Mouse (Mus musculus) hindbrain, embryonic 16.5 days (tissue): ENCODE data around the gene Krtap8-1. TPM values are rescaled to one million over a fixed set of nuclear protein-coding genes. Genes with fewer than 3 reads are reported as not detected.

Source experiments
- ATAC-seq: fragments of 200-750 bp; cut with Nextera tagmentation; 2 replicates; pipeline ENCODE4 v1.8.0; 2017; ENCODE audit warnings: moderate TSS enrichment, moderate library complexity
- H3K27ac ChIP-seq: fragments of 300-500 bp; sonication (generic); 2 replicates; pipeline ENCODE4 v1.5.1; 2014; ENCODE audit warnings: low read depth, mild to moderate bottlenecking, control low read depth, low read length, moderate library complexity
- H3K27me3 ChIP-seq: fragments of 300-500 bp; sonication (generic); replicated peaks from 2 replicates; pipeline ENCODE4 v1.6.1; 2014; ENCODE audit warnings: low read length; ENCODE audit not compliant: control insufficient read depth, insufficient read depth
- H3K36me3 ChIP-seq: fragments of 300-500 bp; sonication (generic); 2 replicates; pipeline ENCODE4 v1.6.1; 2014; ENCODE audit warnings: mild to moderate bottlenecking, low read length, moderate library complexity, mixed read lengths; ENCODE audit not compliant: control insufficient read depth, insufficient read depth
- H3K4me1 ChIP-seq: fragments of 300-500 bp; sonication (generic); 2 replicates; pipeline ENCODE4 v1.6.1; 2014; ENCODE audit warnings: low read depth, low read length; ENCODE audit not compliant: control insufficient read depth, insufficient read depth
- H3K4me2 ChIP-seq: fragments of 300-500 bp; sonication (generic); 2 replicates; pipeline ENCODE4 v1.6.1; 2014; ENCODE audit warnings: mild to moderate bottlenecking, low read length, control low read depth, moderate library complexity
- H3K4me3 ChIP-seq: fragments of 300-500 bp; sonication (generic); 2 replicates; pipeline ENCODE4 v1.5.1; 2014; ENCODE audit warnings: mild to moderate bottlenecking, low read length, control low read depth, moderate library complexity
- H3K9ac ChIP-seq: fragments of 300-500 bp; sonication (generic); 2 replicates; pipeline ENCODE4 v1.6.1; 2014; ENCODE audit warnings: low read depth, mild to moderate bottlenecking, control low read depth, low read length, moderate library complexity
- H3K9me3 ChIP-seq: fragments of 300-500 bp; sonication (generic); 2 replicates; pipeline ENCODE4 v1.6.1; 2014; ENCODE audit warnings: mild to moderate bottlenecking, low read length, moderate library complexity; ENCODE audit not compliant: control insufficient read depth
- WGBS: fragments of 180-500 bp; shearing (Covaris S2); extraction: QIAGEN DNeasy Blood & Tissue Kit; methylation state at CpG from one replicate; pipeline ENCODE4 v1.1.7; 2014; 5-methylcytosine and 5-hydroxymethylcytosine counted together
- polyA plus RNA-seq: library from polyadenylated mRNA; unstranded; fragments of >200 nt; fragmentation: Nextera tagmentation; extraction: Ambion mirVana; gene quantifications from 2 replicates; pipeline ENCODE4 v1.2.1, GENCODE M21; 2015

Gene Krtap8-1
- polyA plus RNA-seq, 1 experiment from 2014 or later, result not detected

DNA sequence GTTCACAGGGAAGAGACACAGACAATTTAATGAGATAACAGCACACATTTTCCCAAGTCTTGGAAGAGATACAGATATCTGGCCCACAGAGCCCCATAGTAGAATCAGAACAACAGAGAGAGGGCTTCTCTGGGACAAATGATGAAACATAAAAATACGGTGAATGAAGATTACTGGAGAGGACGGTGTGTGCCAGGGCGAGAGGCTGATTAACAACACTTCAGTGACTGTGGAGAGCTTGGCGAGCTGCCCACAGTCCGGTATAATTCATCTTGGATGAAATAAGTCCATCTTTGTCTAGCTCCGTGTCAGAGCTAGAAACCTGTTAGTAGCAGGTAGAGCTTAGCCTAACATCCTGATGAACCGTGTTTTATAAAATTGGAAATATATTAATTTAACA, 25.7 kb upstream of the Krtap8-1 start:
- no peaks in the 10 kb centered on the region for H3K9me3 ChIP-seq
- H3K36me3 ChIP-seq, result no peaks in the 10 kb centered on the region
- WGBS, result 44% methylated on average over 7 of the region's 7 CpGs
- H3K27me3 ChIP-seq, result no peaks in the 10 kb centered on the region
- H3K4me3 ChIP-seq, result no peak overlapping the region
- H3K4me1 ChIP-seq, result peaks cover 4% of the 10 kb centered on the region; the same call in 1 of the 2 replicates
- H3K9ac ChIP-seq, result no peak overlapping the region
- H3K27ac ChIP-seq, result no peak overlapping the region
- no peak overlapping the region for H3K4me2 ChIP-seq
- ATAC-seq, result peak; percentile 38; the same call in 1 of the 2 replicates

DNA sequence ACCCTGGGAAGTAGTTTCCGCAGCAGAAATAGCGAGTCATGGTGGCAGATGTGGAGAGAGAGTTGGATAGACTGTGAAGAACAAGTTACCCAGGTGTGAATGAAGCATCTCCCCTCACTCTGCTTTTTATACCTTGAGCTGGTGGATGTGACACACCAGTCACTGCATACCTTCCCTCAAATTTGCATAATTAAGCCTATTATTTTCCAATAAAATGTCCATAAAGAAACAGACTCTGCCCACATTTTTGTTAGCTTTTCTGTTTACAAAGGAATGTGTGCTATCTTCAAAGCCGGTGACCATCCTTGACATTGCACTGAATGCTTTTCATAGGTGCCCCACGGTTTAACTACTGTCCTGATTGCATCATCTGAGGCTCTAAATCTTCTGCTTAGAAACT, 20.5 kb upstream of the Krtap8-1 start, which contains the start of gene Krtap7-1:
TSS of gene Krtap7-1 (minus strand) at position 101 of the 400 bp plus-strand sequence.
- WGBS, result 94% methylated on average over 4 of the region's 4 CpGs
- no peak within 1 kb of the TSS for H3K4me2 ChIP-seq
- H3K4me3 ChIP-seq, result no peak within 1 kb of the TSS
- H3K27ac ChIP-seq, result no peak within 1 kb of the TSS
- no peaks in the 10 kb centered on the region for H3K27me3 ChIP-seq
- ATAC-seq, result no peak
- H3K9ac ChIP-seq, result no peak within 1 kb of the TSS
- H3K9me3 ChIP-seq, result no peaks in the 10 kb centered on the region
- H3K36me3 ChIP-seq, result no peaks in the 10 kb centered on the region
- peaks cover under 1% of the 10 kb centered on the region; the same call in 1 of the 2 replicates for H3K4me1 ChIP-seq

DNA sequence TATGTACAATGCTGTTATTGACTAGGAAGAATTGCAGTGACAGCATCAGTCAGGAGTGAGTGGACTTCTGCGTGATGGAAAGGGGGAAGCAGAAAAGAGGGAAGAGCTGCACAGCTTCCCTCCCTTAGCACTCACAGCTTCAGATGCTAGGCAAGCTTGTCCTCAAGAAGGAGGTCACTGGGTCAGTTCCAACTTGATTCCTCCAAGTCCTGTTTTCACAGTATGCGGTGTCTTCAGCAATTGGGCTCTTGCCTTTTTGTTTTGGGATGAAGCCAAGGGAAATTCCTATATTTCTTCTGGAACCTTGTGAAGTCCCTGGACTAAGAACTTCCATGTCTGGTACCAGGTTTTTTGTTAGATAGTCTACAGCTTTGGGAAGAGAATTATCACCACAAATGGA, 15.8 kb upstream of the Krtap8-1 start:
- Histone ChIP-seq H3K9ac (no peak overlapping the region), H3K4me3 (no peak overlapping the region), H3K27me3 (no peaks in the 10 kb centered on the region), H3K9me3 (no peaks in the 10 kb centered on the region), H3K27ac (no peak overlapping the region), H3K36me3 (no peaks in the 10 kb centered on the region), H3K4me1 (no peaks in the 10 kb centered on the region), H3K4me2 (no peak overlapping the region)
- no peak for ATAC-seq
- 76% methylated on average over 2 of the region's 2 CpGs for WGBS

DNA sequence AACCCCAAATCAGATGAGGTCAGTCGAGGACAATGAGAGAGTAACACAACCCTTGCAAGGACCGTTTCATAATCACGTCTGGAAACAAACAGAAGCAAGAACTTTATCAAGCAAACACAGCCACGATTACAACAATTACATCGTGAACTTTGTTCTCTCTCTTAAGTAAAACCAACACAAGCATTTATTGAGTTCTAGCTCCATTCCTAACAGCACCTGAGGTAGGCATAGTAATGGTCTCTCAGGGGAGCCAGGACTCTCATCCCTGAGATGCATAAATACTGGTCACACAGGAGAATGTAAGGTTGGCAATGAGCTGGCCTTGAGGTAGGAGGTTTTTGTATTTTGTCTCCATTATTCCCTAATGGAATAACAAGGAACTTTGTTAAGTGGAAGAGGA, 14.1 kb upstream of the Krtap8-1 start:
- Histone ChIP-seq H3K4me3 (no peak overlapping the region), H3K27me3 (no peaks in the 10 kb centered on the region), H3K4me1 (no peaks in the 10 kb centered on the region), H3K9me3 (no peaks in the 10 kb centered on the region), H3K4me2 (no peak overlapping the region), H3K27ac (no peak overlapping the region), H3K9ac (no peak overlapping the region), H3K36me3 (no peaks in the 10 kb centered on the region)
- 89% methylated on average over 5 of the region's 5 CpGs for WGBS
- ATAC-seq, result no peak

DNA sequence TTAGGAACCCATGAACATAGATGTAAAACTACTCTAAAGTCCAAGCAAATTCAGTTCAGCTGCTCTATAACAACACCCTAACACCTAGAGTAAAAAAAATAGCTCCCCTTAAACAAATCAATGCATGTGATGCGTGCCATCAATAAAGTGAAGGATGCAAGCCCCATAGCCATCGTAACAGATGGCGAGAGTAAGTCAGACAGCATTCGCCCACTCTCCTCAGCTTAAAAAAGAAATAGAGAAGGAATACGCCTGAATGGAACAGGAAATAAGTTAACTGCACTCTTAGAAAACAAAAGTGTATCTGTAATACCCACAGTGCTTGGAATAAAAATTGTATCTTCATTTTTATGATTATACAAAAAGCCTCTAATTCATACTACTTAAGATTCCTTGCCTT, 9.2 kb upstream of the Krtap8-1 start:
- no peak for ATAC-seq
- WGBS, result 87% methylated on average over 5 of the region's 5 CpGs
- no peaks in the 10 kb centered on the region for H3K27me3 ChIP-seq
- H3K36me3 ChIP-seq, result no peaks in the 10 kb centered on the region
- H3K4me2 ChIP-seq, result no peak overlapping the region
- H3K9me3 ChIP-seq, result no peaks in the 10 kb centered on the region
- H3K27ac ChIP-seq, result no peak overlapping the region
- H3K9ac ChIP-seq, result no peak overlapping the region
- no peak overlapping the region for H3K4me3 ChIP-seq
- no peaks in the 10 kb centered on the region; the same call in 1 of the 2 replicates for H3K4me1 ChIP-seq

DNA sequence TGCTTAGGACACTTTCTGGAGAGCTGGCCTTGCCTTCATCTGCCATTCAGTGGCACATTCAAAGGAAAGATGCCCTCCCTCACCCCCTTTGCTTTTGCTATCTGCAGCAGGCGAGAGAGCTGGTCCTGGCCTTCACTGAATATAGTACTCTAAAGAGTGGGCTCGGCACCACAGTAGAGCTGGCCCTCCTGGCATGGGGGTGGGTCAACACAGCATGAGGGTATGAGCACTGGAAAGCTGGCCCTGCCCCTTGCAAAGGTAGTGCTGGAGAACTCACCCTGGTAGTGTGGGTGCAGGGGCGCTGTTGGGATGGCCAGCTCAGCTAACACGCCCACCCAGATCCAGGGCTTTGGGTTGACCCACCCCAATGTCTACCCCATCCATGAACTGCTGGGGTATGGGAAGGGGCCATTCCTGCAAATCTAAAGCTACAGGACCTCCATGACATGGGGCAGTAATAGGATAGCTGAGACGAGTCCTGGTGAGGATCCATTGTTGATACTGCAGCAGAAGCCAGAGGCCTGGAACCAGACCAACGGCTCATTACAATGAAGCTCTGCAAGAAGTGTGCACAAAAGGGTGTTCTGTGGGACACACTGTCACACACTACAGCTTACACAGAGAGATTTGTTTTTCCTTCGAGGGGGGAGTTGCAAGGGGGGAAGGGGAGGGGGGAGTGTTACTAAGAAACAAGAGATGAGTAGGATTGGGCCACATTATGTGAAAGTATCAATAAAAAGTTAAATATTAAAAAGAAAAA, 7.8 kb upstream of the Krtap8-1 start:
- no peak overlapping the region for H3K9ac ChIP-seq
- no peaks in the 10 kb centered on the region for H3K36me3 ChIP-seq
- no peaks in the 10 kb centered on the region; the same call in 1 of the 2 replicates for H3K4me1 ChIP-seq
- H3K27me3 ChIP-seq, result no peaks in the 10 kb centered on the region
- H3K9me3 ChIP-seq, result no peaks in the 10 kb centered on the region
- H3K27ac ChIP-seq, result no peak overlapping the region
- ATAC-seq, result peak; percentile 65
- H3K4me2 ChIP-seq, result no peak overlapping the region
- no peak overlapping the region for H3K4me3 ChIP-seq
- 75% methylated on average over 7 of the region's 7 CpGs for WGBS

DNA sequence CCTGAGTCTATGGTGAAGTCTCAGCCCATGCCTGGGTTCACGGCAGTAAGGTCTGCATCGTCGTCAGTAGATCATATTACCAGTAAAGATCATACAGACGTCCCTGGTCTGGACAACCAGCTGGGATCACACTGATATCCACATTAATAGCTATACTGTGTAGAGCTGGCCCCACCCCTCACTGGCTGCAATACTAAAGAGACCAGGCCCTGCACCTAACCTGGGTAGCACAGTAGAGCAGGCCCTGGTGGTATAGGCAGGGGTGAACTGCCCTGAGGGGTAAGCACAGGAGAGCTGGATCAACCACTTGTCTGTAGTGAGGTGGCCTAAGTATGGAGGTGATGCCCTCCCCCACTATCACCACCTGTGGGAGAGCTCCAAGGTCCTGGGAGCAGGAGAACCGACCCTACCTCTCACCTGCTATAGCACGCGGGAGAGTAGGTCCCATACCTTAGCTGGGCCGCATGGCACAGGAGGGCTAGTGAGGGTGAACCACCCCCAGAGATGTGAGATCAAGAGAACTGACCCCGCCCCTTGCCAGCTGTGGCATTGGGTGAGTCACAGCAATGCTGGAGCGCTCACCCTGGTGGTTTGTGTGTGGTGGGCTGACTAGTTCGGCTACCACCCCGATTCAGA, 10.0 kb downstream of the Krtap8-1 start:
- Histone ChIP-seq H3K36me3 (no peaks in the 10 kb centered on the region), H3K9ac (no peak overlapping the region), H3K9me3 (no peaks in the 10 kb centered on the region), H3K4me2 (no peak overlapping the region), H3K27ac (no peak overlapping the region), H3K27me3 (no peaks in the 10 kb centered on the region), H3K4me3 (no peak overlapping the region), H3K4me1 (no peaks in the 10 kb centered on the region)
- ATAC-seq, result no peak
- WGBS, result 91% methylated on average over 12 of the region's 12 CpGs

DNA sequence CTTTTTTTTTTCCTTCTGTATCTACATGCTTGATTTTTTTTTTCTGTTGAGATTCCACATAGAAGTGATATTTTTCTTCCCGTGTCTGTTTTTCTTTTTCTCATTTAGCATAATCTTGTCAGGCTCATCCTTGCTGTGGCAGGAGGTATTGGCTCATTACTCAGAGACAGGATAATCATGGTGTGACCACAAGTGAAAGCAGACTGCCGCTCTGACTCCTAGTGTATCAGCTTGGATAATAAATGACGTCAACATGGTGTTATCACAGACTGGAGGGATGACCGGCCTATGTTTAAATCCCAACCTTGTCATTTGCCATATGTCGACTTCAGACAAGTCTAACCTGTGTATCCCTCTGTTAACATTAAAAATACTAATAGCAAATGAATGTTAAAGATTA, 26.6 kb downstream of the Krtap8-1 start:
- Histone ChIP-seq H3K27ac (no peak overlapping the region), H3K4me3 (no peak overlapping the region), H3K27me3 (no peaks in the 10 kb centered on the region), H3K9me3 (no peaks in the 10 kb centered on the region), H3K36me3 (no peaks in the 10 kb centered on the region), H3K9ac (no peak overlapping the region), H3K4me2 (no peak overlapping the region), H3K4me1 (no peaks in the 10 kb centered on the region)
- no peak for ATAC-seq
- 64% methylated on average over 5 of the region's 5 CpGs for WGBS
